14 mouse cellular contexts compared by ENCODE assay signal in genomic region chr11:32086525-32086924, GRCm38 (mm10).
DNase-seq lines count a peak whose midpoint lies in the region; ATAC-seq lines count a peak whose summit lies in the region.
"Had no signal": no experiment of that assay in that cellular context is flagged by ENCODE, and none has a peak within 500 bp of the region (broad histone marks: within the 10 kb centered on the region; RNA-seq: fewer than 3 reads in every experiment).

No protein-coding gene starts in this region.

- peaks cover 29% of the 10 kb centered on the region for H3K4me1 ChIP-seq in hindbrain, embryonic 13.5 days (replicated peaks)
- H3K4me1 ChIP-seq in midbrain, embryonic 13.5 days (replicated peaks), result peaks cover 33% of the 10 kb centered on the region
- H3K4me1 ChIP-seq in kidney, embryonic 15.5 days, result no peaks in the 10 kb centered on the region
- H3K4me1 ChIP-seq: embryonic facial prominence, embryonic 15.5 days had no signal

- intact Hi-C loops in heart, postnatal 36 days (cut with DNase I), result no loop called here

- H3K4me3 ChIP-seq in hindbrain, embryonic 13.5 days, result no peak overlapping the region
- no peak overlapping the region for H3K4me3 ChIP-seq in midbrain, embryonic 13.5 days (replicated peaks)
- no peak overlapping the region for H3K4me3 ChIP-seq in kidney, embryonic 15.5 days (replicated peaks)
- H3K4me3 ChIP-seq: embryonic facial prominence, embryonic 15.5 days; lung, embryonic 15.5 days had no signal

- H3K27ac ChIP-seq in hindbrain, embryonic 13.5 days, result peak overlapping the region; percentile 94
- peak overlapping the region; percentile 97 for H3K27ac ChIP-seq in midbrain, embryonic 13.5 days
- no peak overlapping the region for H3K27ac ChIP-seq in kidney, embryonic 15.5 days
- H3K27ac ChIP-seq: embryonic facial prominence, embryonic 15.5 days; lung, embryonic 15.5 days had no signal

- H3K9me3 ChIP-seq in hindbrain, embryonic 13.5 days, result no peaks in the 10 kb centered on the region
- H3K9me3 ChIP-seq in midbrain, embryonic 13.5 days, result no peaks in the 10 kb centered on the region
- no peaks in the 10 kb centered on the region for H3K9me3 ChIP-seq in kidney, embryonic 15.5 days (replicated peaks)
- H3K9me3 ChIP-seq: embryonic facial prominence, embryonic 15.5 days; lung, embryonic 15.5 days had no signal

- 0 out of 2 replicates have a peak overlapping the region, but pooled peaks have one; percentile 35 for H3K9ac ChIP-seq in hindbrain, embryonic 13.5 days
- no peak overlapping the region for H3K9ac ChIP-seq in midbrain, embryonic 13.5 days (replicated peaks)
- H3K9ac ChIP-seq in kidney, embryonic 15.5 days, result no peak overlapping the region
- H3K9ac ChIP-seq: embryonic facial prominence, embryonic 15.5 days; lung, embryonic 15.5 days had no signal

- H3K36me3 ChIP-seq in hindbrain, embryonic 13.5 days, result no peaks in the 10 kb centered on the region
- no peaks in the 10 kb centered on the region for H3K36me3 ChIP-seq in midbrain, embryonic 13.5 days
- no peaks in the 10 kb centered on the region for H3K36me3 ChIP-seq in kidney, embryonic 15.5 days
- H3K36me3 ChIP-seq: embryonic facial prominence, embryonic 15.5 days; lung, embryonic 15.5 days had no signal

- H3K27me3 ChIP-seq in hindbrain, embryonic 13.5 days, result no peaks in the 10 kb centered on the region
- H3K27me3 ChIP-seq in midbrain, embryonic 13.5 days, result no peaks in the 10 kb centered on the region
- H3K27me3 ChIP-seq in kidney, embryonic 15.5 days, result no peaks in the 10 kb centered on the region
- H3K27me3 ChIP-seq: embryonic facial prominence, embryonic 15.5 days; lung, embryonic 15.5 days had no signal

- H3K4me2 ChIP-seq in hindbrain, embryonic 13.5 days, result no peak overlapping the region
- H3K4me2 ChIP-seq in midbrain, embryonic 13.5 days (replicated peaks), result no peak overlapping the region
- no peak overlapping the region for H3K4me2 ChIP-seq in kidney, embryonic 15.5 days
- H3K4me2 ChIP-seq: embryonic facial prominence, embryonic 15.5 days; lung, embryonic 15.5 days had no signal

- no peak for ATAC-seq in hindbrain, embryonic 13.5 days (ENCODE audit: low FRiP score)
- peak; percentile 24 for ATAC-seq in midbrain, embryonic 13.5 days
- ATAC-seq in CD4-positive, CD25-positive, alpha-beta regulatory T cell, adult 4 months, result no peak
- ATAC-seq in kidney, embryonic 15.5 days (replicated peaks; ENCODE audit: low FRiP score), result no peak
- ATAC-seq: intestine, postnatal 0 days had no signal

- DNase-seq in thymus, postnatal 4 days, result peak; percentile 5
- no peak for DNase-seq in thymus, postnatal 36 days
- no peak for DNase-seq in heart, postnatal 36 days
- DNase-seq: cerebellum, adult 11 months; heart, adult 18-20 months; kidney, postnatal 36 days; right cerebral cortex, postnatal 14 days had no signal

- WGBS in hindbrain, embryonic 13.5 days, result 73% methylated on average over 1 of the region's 1 CpGs
- 56% methylated on average over 1 of the region's 1 CpGs for WGBS in midbrain, embryonic 13.5 days
- 80% methylated on average over 1 of the region's 1 CpGs for WGBS in kidney, embryonic 15.5 days
